In the genomic region with DNA sequence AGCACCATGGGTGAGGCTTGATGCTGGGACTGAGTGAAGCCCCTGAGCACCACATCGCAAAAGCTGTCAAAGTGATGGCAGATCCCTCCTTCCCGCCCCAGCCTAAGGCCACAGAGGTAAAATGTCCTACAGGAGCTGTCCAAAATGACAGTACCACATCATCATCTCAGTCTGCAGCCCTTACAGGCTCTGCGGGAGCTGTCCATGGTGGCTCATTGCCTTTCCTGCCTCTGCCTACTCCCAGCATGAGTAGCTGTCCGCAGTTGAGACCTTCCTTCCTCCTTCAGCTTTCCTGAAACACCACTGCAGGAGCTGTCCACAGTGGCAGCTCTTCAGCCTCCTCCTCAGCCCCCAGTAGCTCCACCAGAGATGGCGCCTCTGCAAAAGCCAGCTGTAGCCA, we compare ENCODE assay signal across 10 mouse cellular contexts. TPM values are rescaled to one million over a fixed set of nuclear protein-coding genes. Genes with fewer than 3 reads are reported as not detected.
DNase-seq lines count a peak whose midpoint lies in the region; ATAC-seq and TF ChIP-seq lines count a peak whose summit lies in the region.
"Had no signal": no experiment of that assay in that cellular context is flagged by ENCODE, and none has a peak within 500 bp of the region (broad histone marks: within the 10 kb centered on the region; RNA-seq: fewer than 3 reads in every experiment).

No protein-coding gene starts in this region.

- peaks cover 18% of the 10 kb centered on the region; the same call in 1 of the 2 replicates for H3K79me2 ChIP-seq in liver, adult 2 months (ENCODE audit: control insufficient read depth, insufficient read depth, low read length)

- no peak overlapping the region for H3K27ac ChIP-seq in heart, postnatal 0 days (ENCODE audit: low read depth)
- no peak overlapping the region for H3K27ac ChIP-seq in heart, embryonic 12.5 days (ENCODE audit: poor library complexity, severe bottlenecking)
- no peak overlapping the region for H3K27ac ChIP-seq in liver, adult 2 months (replicated peaks; ENCODE audit: insufficient read depth, low read depth, low read length)
- no peak overlapping the region for H3K27ac ChIP-seq in cerebellum, adult 2 months (ENCODE audit: insufficient read depth, low read length)
- H3K27ac ChIP-seq: heart, adult 2 months had no signal

- TF ChIP-seq CTCF in heart, postnatal 0 days (IDR thresholded peaks at IDR 0.05; ENCODE audit: low read depth), result no peak
- no peak for TF ChIP-seq CTCF in liver, adult 2 months (IDR thresholded peaks at IDR 0.05; ENCODE audit: low read depth, low read length)
- no peak for TF ChIP-seq CTCF in cerebellum, adult 2 months (IDR thresholded peaks at IDR 0.05; ENCODE audit: borderline replicate concordance, insufficient read depth, low read depth, low read length)

- no peaks in the 10 kb centered on the region for H3K27me3 ChIP-seq in heart, postnatal 0 days (ENCODE audit: control insufficient read depth, insufficient read depth, low read length)
- no peaks in the 10 kb centered on the region for H3K27me3 ChIP-seq in heart, embryonic 12.5 days (replicated peaks)
- H3K27me3 ChIP-seq in liver, adult 2 months (ENCODE audit: control insufficient read depth, insufficient read depth, low read length), result no peaks in the 10 kb centered on the region
- H3K27me3 ChIP-seq in cerebellum, adult 2 months (ENCODE audit: control insufficient read depth, insufficient read depth, low read length), result no peaks in the 10 kb centered on the region
- H3K27me3 ChIP-seq: megakaryocyte, embryonic 14.5 days had no signal

- WGBS in heart, postnatal 0 days, result 71% methylated on average over 5 of the region's 5 CpGs
- WGBS in heart, embryonic 12.5 days, result 60% methylated on average over 5 of the region's 5 CpGs
- WGBS in liver, adult 2 months, result 79% methylated on average over 5 of the region's 5 CpGs
- WGBS in cerebellum, adult 2 months, result 86% methylated on average over 5 of the region's 5 CpGs

- intact Hi-C loops in left cerebral cortex, postnatal 36 days (cut with DNase I), result no loop called here

- H3K4me1 ChIP-seq in heart, postnatal 0 days (ENCODE audit: control insufficient read depth, insufficient read depth), result no peaks in the 10 kb centered on the region
- no peaks in the 10 kb centered on the region for H3K4me1 ChIP-seq in heart, embryonic 12.5 days (replicated peaks)
- no peaks in the 10 kb centered on the region for H3K4me1 ChIP-seq in liver, adult 2 months (ENCODE audit: control insufficient read depth, insufficient read depth, low read length)
- peaks cover 8% of the 10 kb centered on the region; the same call in 1 of the 2 replicates for H3K4me1 ChIP-seq in cerebellum, adult 2 months (ENCODE audit: control insufficient read depth, insufficient read depth, low read length)
- H3K4me1 ChIP-seq: megakaryocyte, embryonic 14.5 days had no signal

- no peaks in the 10 kb centered on the region for H3K9me3 ChIP-seq in heart, postnatal 0 days (replicated peaks; ENCODE audit: control insufficient read depth, low read length)
- no peaks in the 10 kb centered on the region for H3K9me3 ChIP-seq in heart, embryonic 12.5 days (replicated peaks)

- H3K9ac ChIP-seq in heart, postnatal 0 days (replicated peaks; ENCODE audit: low read depth, low read length), result no peak overlapping the region
- H3K9ac ChIP-seq in heart, embryonic 12.5 days, result no peak overlapping the region
- no peak overlapping the region for H3K9ac ChIP-seq in liver, adult 2 months (ENCODE audit: low read depth, low read length)

- no peaks in the 10 kb centered on the region for H3K36me3 ChIP-seq in heart, postnatal 0 days (replicated peaks; ENCODE audit: control insufficient read depth, insufficient read depth, low read length)
- peaks cover 15% of the 10 kb centered on the region for H3K36me3 ChIP-seq in heart, embryonic 12.5 days
- no peaks in the 10 kb centered on the region for H3K36me3 ChIP-seq in liver, adult 2 months (ENCODE audit: control insufficient read depth, insufficient read depth, low read length)

- TF ChIP-seq POLR2A in liver, adult 2 months (IDR thresholded peaks at IDR 0.05; ENCODE audit: extremely low read depth, insufficient read depth, low read length), result no peak
- TF ChIP-seq POLR2A in cerebellum, adult 2 months (IDR thresholded peaks at IDR 0.05; ENCODE audit: borderline replicate concordance, insufficient read depth, low read length), result no peak

- TF ChIP-seq EP300 in heart, postnatal 0 days (IDR thresholded peaks at IDR 0.05; ENCODE audit: low read depth), result no peak

- no peak overlapping the region for H3K4me3 ChIP-seq in heart, postnatal 0 days (ENCODE audit: low read depth, low read length)
- H3K4me3 ChIP-seq in heart, embryonic 12.5 days, result no peak overlapping the region
- no peak overlapping the region for H3K4me3 ChIP-seq in liver, adult 2 months (ENCODE audit: insufficient read depth, low read depth, low read length)
- no peak overlapping the region for H3K4me3 ChIP-seq in cerebellum, adult 2 months (replicated peaks; ENCODE audit: insufficient read depth, low read depth, low read length)
- H3K4me3 ChIP-seq: heart, adult 2 months; megakaryocyte, embryonic 14.5 days had no signal

- peak; percentile 37 for DNase-seq in heart, postnatal 0 days (ENCODE audit: low spot score)
- peak; percentile 16 for DNase-seq in A20 (ENCODE audit: low read depth, low spot score)
- DNase-seq in adrenal gland, postnatal 10 days, result peak; percentile 54
- DNase-seq in liver, adult 2 months (ENCODE audit: extremely low read depth, low read depth, low spot score), result peak; percentile 15
- no peak for DNase-seq in cerebellum, adult 2 months
- DNase-seq in left cerebral cortex, postnatal 36 days (ENCODE audit: low spot score in 2 of 2), result no peak
- DNase-seq in frontal cortex, postnatal 36 days (ENCODE audit: low spot score in 2 of 2), result no peak

- ATAC-seq in heart, postnatal 0 days (ENCODE audit: insufficient read depth, low read depth), result peak; percentile 73; the same call in 1 of the 2 replicates
- no peak for ATAC-seq in heart, embryonic 12.5 days (ENCODE audit: insufficient number of reproducible peaks, low FRiP score)

- no peak overlapping the region for H3K4me2 ChIP-seq in heart, postnatal 0 days (ENCODE audit: low read depth, low read length)
- no peak overlapping the region for H3K4me2 ChIP-seq in heart, embryonic 12.5 days

RNA-seq across cellular contexts. Expression of a gene that starts 9.7 kb away (rescaled TPM):
- total RNA-seq in heart, postnatal 0 days (2014; rRNA removed; ENCODE audit: low replicate concordance), result 55.3 and 60.0 TPM in 2 replicates
- polyA plus RNA-seq in heart, postnatal 0 days (2015; fragmentation: Nextera tagmentation; extraction: Ambion mirVana), result 42.4 and 47.1 TPM in 2 replicates
- polyA plus RNA-seq in heart, embryonic 12.5 days (2016; fragmentation: Nextera tagmentation; extraction: Ambion mirVana), result 48.4 and 51.1 TPM in 2 replicates
- total RNA-seq in adrenal gland, postnatal 10 days (2021), result 10 to 100 TPM; 29.5 to 34.8 TPM
- total RNA-seq in liver, adult 2 months (2014; rRNA removed), result 13.8 and 16.0 TPM in 2 replicates
- 1.5 TPM in 2 replicates for polyA plus RNA-seq in liver, adult 2 months (2012; rRNA removed)
- 49.8 and 53.7 TPM in 2 replicates for polyA plus RNA-seq in cerebellum, adult 2 months (2012; rRNA removed)
- total RNA-seq in left cerebral cortex, postnatal 36 days (2021), result 10 to 100 TPM; 79.7 to 97.1 TPM

RNA-seq across cellular contexts. Expression of a gene that starts 54.7 kb away (rescaled TPM):
- 7.3 and 13.9 TPM in 2 replicates for total RNA-seq in heart, postnatal 0 days (2014; rRNA removed; ENCODE audit: low replicate concordance)
- polyA plus RNA-seq in heart, postnatal 0 days (2015; fragmentation: Nextera tagmentation; extraction: Ambion mirVana), result 9.7 and 11.5 TPM in 2 replicates
- polyA plus RNA-seq in heart, embryonic 12.5 days (2016; fragmentation: Nextera tagmentation; extraction: Ambion mirVana), result 12.4 and 13.5 TPM in 2 replicates
- 1 to 10 TPM; 7.5 to 9.3 TPM for total RNA-seq in adrenal gland, postnatal 10 days (2021)
- total RNA-seq in liver, adult 2 months (2014; rRNA removed), result 2.5 and 3.0 TPM in 2 replicates
- 2.9 and 3.1 TPM in 2 replicates for polyA plus RNA-seq in liver, adult 2 months (2012; rRNA removed)
- polyA plus RNA-seq in cerebellum, adult 2 months (2012; rRNA removed), result 9.8 and 10.9 TPM in 2 replicates
- 10 to 100 TPM; 10.2 to 14.9 TPM for total RNA-seq in left cerebral cortex, postnatal 36 days (2021)

Comparison
In these comparisons a context has a peak if more than half of its experiments do, and no peak if none do; other contexts are left out.
1. DNase-seq: peak in heart, postnatal 0 days (single experiment), A20 (single experiment), adrenal gland, postnatal 10 days (single experiment) and liver, adult 2 months (single experiment); none in cerebellum, adult 2 months (0 of 2), left cerebral cortex, postnatal 36 days (0 of 2) and frontal cortex, postnatal 36 days (0 of 2).